Mouse (Mus musculus): ENCODE measurements around the gene Atp6v0b. TPM values are rescaled to one million over a fixed set of nuclear protein-coding genes. Genes with fewer than 3 reads are reported as not detected.

Atp6v0b gene
- polyA plus RNA-seq, 1 experiment from 2014 or later, result 160 TPM

- Histone ChIP-seq H3K4me2 (no peak overlapping the region), H3K4me3 (replicated peaks) (no peak overlapping the region), H3K36me3 (peaks cover 29% of the 10 kb centered on the region), H3K9ac (replicated peaks) (no peak overlapping the region), H3K4me1 (replicated peaks) (peaks cover 31% of the 10 kb centered on the region), H3K9me3 (no peaks in the 10 kb centered on the region), H3K27me3 (no peaks in the 10 kb centered on the region), H3K27ac (no peak overlapping the region)
- WGBS, result 68% methylated on average over 1 of the region's 1 CpGs
- no peak for ATAC-seq (ENCODE audit: insufficient number of reproducible peaks, insufficient read depth, low FRiP score, low TSS enrichment, low read depth)
These were observed 16.7 kb downstream of the Atp6v0b start for GRCm38 (mm10) chr4:117870437-117870836.

DNA sequence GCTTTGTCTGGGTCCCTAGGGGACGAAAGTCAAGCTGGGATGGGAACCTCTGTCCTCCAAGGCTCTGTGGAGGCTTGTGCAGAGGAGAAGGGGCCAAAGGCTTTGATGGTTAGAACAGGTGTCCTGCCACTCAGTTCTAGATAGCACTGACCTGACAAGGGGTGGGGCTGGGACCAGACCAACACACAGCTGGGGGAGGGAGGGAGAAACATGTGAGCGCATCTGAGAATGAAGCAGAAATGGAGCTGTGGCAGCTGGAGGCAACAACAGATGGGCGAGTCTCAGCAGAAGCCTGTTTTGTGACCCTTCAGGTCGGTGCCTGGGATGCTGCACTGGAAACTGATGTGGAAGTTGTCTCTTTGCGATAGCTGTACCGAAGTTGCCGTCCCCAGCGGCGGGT is 17.8 kb downstream of the Atp6v0b start:
- peaks cover 31% of the 10 kb centered on the region for H3K4me1 ChIP-seq (replicated peaks)

DNA sequence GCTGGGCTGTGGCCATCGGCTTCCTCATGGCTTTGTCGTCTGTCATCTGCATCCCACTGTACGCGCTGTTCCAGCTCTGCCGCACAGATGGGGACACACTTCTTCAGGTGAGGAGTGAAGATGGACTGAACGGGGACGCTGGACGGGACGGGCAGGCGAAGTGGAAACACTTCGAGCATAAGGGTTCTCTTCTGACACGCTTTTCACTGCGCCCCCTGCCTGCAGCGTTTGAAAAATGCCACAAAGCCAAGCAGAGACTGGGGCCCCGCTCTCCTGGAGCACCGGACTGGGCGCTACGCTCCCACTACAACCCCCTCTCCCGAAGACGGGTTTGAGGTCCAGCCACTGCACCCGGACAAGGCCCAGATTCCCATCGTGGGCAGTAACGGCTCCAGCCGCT is 19.3 kb downstream of the Atp6v0b start:
- no peaks in the 10 kb centered on the region for H3K9me3 ChIP-seq
- no peak overlapping the region for H3K4me3 ChIP-seq (replicated peaks)
- WGBS, result 13% methylated on average over 24 of the region's 24 CpGs
- H3K9ac ChIP-seq (replicated peaks), result 0 out of 2 replicates have a peak overlapping the region, but pooled peaks have one; percentile 34
- no peaks in the 10 kb centered on the region for H3K27me3 ChIP-seq
- ATAC-seq (ENCODE audit: insufficient number of reproducible peaks, insufficient read depth, low FRiP score, low TSS enrichment, low read depth), result no peak
- H3K4me1 ChIP-seq (replicated peaks), result peaks cover 27% of the 10 kb centered on the region
- no peak overlapping the region for H3K27ac ChIP-seq
- H3K36me3 ChIP-seq, result peaks cover 28% of the 10 kb centered on the region
- peak overlapping the region; percentile 35 for H3K4me2 ChIP-seq

More for the DNA sequence above, 17.8 kb downstream of the Atp6v0b start:
- no peak overlapping the region for H3K27ac ChIP-seq
- H3K4me3 ChIP-seq (replicated peaks), result no peak overlapping the region
- H3K4me2 ChIP-seq, result no peak overlapping the region
- H3K27me3 ChIP-seq, result no peaks in the 10 kb centered on the region
- ATAC-seq (ENCODE audit: insufficient number of reproducible peaks, insufficient read depth, low FRiP score, low TSS enrichment, low read depth), result no peak
- H3K9me3 ChIP-seq, result no peaks in the 10 kb centered on the region
- WGBS, result 66% methylated on average over 9 of the region's 9 CpGs
- H3K9ac ChIP-seq (replicated peaks), result no peak overlapping the region
- peaks cover 27% of the 10 kb centered on the region for H3K36me3 ChIP-seq

DNA sequence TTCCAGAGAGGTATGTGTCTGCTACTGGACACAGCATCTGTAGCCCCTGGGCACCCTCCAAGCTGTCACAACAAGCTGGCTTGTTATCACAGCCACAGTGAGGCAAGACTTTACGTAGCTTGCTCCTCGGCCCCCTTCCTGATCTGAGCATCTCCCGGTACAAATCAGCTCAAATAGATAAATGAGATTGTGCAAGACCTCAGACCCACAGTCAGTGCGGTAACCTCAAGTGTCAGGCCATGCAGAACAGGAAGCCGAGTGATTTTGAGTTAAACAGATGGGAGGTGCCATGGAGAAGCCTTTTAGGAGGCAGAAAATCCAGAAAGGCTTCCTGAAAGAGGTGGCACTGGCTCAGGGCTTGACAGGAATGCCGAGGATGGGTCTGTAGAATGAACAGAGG is 20.1 kb downstream of the Atp6v0b start:
- Histone ChIP-seq H3K4me2 (no peak overlapping the region), H3K9ac (replicated peaks) (no peak overlapping the region; the same call in 1 of the 2 replicates), H3K9me3 (no peaks in the 10 kb centered on the region), H3K27ac (no peak overlapping the region), H3K36me3 (peaks cover 36% of the 10 kb centered on the region), H3K4me3 (replicated peaks) (no peak overlapping the region), H3K27me3 (no peaks in the 10 kb centered on the region), H3K4me1 (replicated peaks) (peaks cover 19% of the 10 kb centered on the region)
- ATAC-seq (ENCODE audit: insufficient number of reproducible peaks, insufficient read depth, low FRiP score, low TSS enrichment, low read depth), result no peak
- WGBS, result 79% methylated on average over 6 of the region's 6 CpGs

DNA sequence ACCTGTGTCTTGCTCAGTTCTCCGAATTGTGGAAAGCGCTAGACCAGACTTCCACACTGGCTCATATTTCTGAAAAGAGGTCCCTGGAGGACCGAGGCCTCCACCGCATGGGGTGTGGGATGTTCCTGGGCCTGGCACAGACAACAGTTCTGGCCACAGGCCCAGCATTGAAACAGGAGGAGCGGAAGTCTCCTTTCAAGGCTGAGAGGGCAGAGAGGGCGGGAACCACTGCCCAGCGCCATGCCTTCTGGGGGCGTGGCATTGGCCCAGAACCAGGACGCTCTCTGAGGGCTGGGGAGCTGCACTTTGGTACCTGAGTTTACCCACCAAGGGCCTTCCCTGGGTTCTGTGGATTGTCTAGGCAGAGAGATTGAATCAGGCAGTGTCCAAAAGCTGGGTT is 21.1 kb downstream of the Atp6v0b start:
- Histone ChIP-seq H3K4me2 (no peak overlapping the region), H3K27me3 (no peaks in the 10 kb centered on the region), H3K4me1 (replicated peaks) (peaks cover 16% of the 10 kb centered on the region), H3K9ac (replicated peaks) (no peak overlapping the region), H3K4me3 (replicated peaks) (no peak overlapping the region), H3K27ac (no peak overlapping the region), H3K36me3 (peaks cover 40% of the 10 kb centered on the region), H3K9me3 (no peaks in the 10 kb centered on the region)
- WGBS, result 59% methylated on average over 9 of the region's 9 CpGs
- ATAC-seq (ENCODE audit: insufficient number of reproducible peaks, insufficient read depth, low FRiP score, low TSS enrichment, low read depth), result no peak

DNA sequence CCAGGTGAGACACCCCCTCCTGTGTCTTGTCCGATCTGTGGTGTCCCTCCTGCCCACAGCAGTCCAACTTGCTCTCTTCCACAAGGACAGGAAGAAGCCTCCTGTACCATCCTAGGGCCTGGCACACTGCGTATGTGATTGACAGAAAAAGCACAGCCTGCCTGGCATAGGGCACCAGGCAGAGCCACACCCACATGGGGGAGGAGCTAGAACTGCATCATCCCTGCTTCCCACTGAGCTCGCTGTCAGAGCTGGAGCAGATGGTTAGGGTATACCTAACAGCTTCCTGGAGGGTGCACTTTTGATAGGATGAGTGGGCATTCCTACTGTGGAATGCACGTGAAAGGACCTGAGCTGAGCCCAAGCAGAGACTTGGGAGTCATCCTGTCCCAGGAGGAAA is 24.3 kb downstream of the Atp6v0b start:
- no peak for ATAC-seq (ENCODE audit: insufficient number of reproducible peaks, insufficient read depth, low FRiP score, low TSS enrichment, low read depth)
- H3K9ac ChIP-seq (replicated peaks), result no peak overlapping the region
- no peak overlapping the region for H3K27ac ChIP-seq
- no peaks in the 10 kb centered on the region for H3K27me3 ChIP-seq
- peaks cover 10% of the 10 kb centered on the region for H3K4me1 ChIP-seq (replicated peaks)
- no peaks in the 10 kb centered on the region for H3K9me3 ChIP-seq
- H3K4me2 ChIP-seq, result no peak overlapping the region
- WGBS, result 39% methylated on average over 4 of the region's 4 CpGs
- peaks cover 36% of the 10 kb centered on the region for H3K36me3 ChIP-seq
- no peak overlapping the region for H3K4me3 ChIP-seq (replicated peaks)

DNA sequence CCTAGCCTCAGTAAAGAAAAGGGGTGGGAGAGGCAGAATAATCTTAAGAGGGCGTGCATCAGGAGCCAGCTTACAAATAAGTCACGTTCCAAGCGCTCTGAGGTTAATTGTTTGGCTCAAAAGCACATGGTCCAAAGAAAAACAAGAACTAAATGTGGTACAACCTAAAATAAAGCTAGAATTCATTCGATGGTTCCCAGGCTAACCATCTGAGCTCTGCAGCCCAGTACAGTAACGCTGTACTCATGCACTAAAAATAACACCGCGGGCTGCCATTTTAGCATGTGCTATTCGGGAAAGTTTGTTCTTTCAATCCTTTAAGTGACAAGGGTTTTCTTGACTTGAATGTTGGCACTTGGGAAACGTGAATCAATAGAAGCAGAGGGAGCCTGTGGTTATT is 26.6 kb downstream of the Atp6v0b start:
- Histone ChIP-seq H3K4me1 (replicated peaks) (peaks cover 4% of the 10 kb centered on the region; the same call in 1 of the 2 replicates), H3K4me2 (no peak overlapping the region), H3K4me3 (replicated peaks) (no peak overlapping the region), H3K27me3 (no peaks in the 10 kb centered on the region), H3K36me3 (peaks cover 56% of the 10 kb centered on the region), H3K27ac (no peak overlapping the region), H3K9ac (replicated peaks) (no peak overlapping the region), H3K9me3 (no peaks in the 10 kb centered on the region)
- ATAC-seq (ENCODE audit: insufficient number of reproducible peaks, insufficient read depth, low FRiP score, low TSS enrichment, low read depth), result no peak
- WGBS, result 88% methylated on average over 9 of the region's 9 CpGs

DNA sequence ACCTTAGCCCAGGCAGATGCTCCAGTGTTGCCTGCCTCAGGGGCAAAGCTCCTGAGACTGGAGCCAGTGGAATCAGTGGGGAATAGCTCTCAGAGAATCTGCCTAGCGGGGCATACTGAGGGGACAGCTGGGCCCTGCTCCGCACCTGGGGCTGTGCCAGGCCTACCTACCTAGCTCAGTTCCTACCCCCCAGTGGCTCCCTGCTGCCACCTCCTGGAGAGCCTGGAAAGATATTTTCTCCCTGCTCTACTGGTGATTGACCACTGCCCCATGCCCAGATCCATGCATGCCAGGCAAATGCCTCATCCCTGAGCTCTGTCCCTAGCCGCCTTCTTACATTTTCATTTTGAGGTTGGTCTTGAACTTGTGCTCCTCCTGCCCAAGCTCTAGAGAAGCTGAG is 28.3 kb downstream of the Atp6v0b start:
- no peak overlapping the region for H3K9ac ChIP-seq (replicated peaks)
- ATAC-seq (ENCODE audit: insufficient number of reproducible peaks, insufficient read depth, low FRiP score, low TSS enrichment, low read depth), result no peak
- H3K9me3 ChIP-seq, result no peaks in the 10 kb centered on the region
- peaks cover 9% of the 10 kb centered on the region for H3K4me1 ChIP-seq (replicated peaks)
- H3K4me3 ChIP-seq (replicated peaks), result no peak overlapping the region
- H3K36me3 ChIP-seq, result peaks cover 42% of the 10 kb centered on the region
- WGBS, result 55% methylated on average over 3 of the region's 3 CpGs
- H3K27ac ChIP-seq, result no peak overlapping the region
- no peaks in the 10 kb centered on the region for H3K27me3 ChIP-seq
- H3K4me2 ChIP-seq, result no peak overlapping the region

- no peak overlapping the region for H3K4me3 ChIP-seq (replicated peaks)
- 84% methylated on average over 9 of the region's 9 CpGs for WGBS
These were observed 32.0 kb downstream of the Atp6v0b start for GRCm38 (mm10) chr4:117855146-117855545.

DNA sequence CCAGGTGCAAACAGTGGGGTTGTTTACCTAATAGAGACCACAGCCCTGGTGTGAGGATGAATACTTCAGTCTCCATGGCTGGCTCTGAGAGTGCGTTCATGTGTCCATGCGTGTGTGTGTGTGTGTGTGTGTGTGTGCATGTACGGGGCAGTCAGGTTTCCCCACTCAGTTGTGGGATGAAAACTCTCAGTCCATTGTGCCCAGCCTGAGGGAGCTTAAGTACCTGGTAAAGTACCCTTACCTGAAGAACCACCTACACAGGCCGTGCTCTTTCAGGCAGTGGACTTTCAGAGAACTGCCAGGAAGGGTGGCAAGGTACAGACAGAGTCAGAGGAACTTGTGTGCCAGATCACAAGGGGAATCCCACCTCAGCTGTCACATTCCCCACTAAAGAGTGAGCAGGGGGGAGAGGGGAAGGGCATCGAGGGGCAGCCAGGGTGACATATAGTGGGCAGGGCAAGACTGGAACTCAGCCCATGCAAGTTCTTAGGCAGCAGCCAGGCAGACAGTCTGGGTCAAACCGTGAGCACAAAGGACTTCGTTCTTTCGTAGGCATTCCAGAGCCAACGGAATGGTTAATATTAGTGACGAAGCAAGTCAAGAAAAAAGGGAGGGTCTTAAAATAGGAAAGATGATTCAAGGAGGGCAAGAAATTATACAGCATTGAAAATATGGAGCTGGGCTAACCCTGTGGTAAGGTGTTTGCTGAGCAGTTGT is 34.8 kb downstream of the Atp6v0b start:
- no peaks in the 10 kb centered on the region for H3K27me3 ChIP-seq
- no peak overlapping the region for H3K27ac ChIP-seq
- no peaks in the 10 kb centered on the region for H3K9me3 ChIP-seq
- H3K4me2 ChIP-seq, result no peak overlapping the region
- no peak for ATAC-seq (ENCODE audit: insufficient number of reproducible peaks, insufficient read depth, low FRiP score, low TSS enrichment, low read depth)
- H3K4me3 ChIP-seq (replicated peaks), result no peak overlapping the region
- H3K36me3 ChIP-seq, result peaks cover 25% of the 10 kb centered on the region
- peaks cover 12% of the 10 kb centered on the region for H3K4me1 ChIP-seq (replicated peaks)
- 88% methylated on average over 10 of the region's 10 CpGs for WGBS
- no peak overlapping the region for H3K9ac ChIP-seq (replicated peaks)

More at GRCm38 (mm10) chr4:117855146-117855545, 32.0 kb downstream of the Atp6v0b start:
- no peaks in the 10 kb centered on the region for H3K9me3 ChIP-seq
- H3K4me2 ChIP-seq, result no peak overlapping the region
- peaks cover 9% of the 10 kb centered on the region for H3K4me1 ChIP-seq (replicated peaks)
- no peak for ATAC-seq (ENCODE audit: insufficient number of reproducible peaks, insufficient read depth, low FRiP score, low TSS enrichment, low read depth)
- H3K27ac ChIP-seq, result no peak overlapping the region
- H3K9ac ChIP-seq (replicated peaks), result no peak overlapping the region
- no peaks in the 10 kb centered on the region for H3K27me3 ChIP-seq
- H3K36me3 ChIP-seq, result peaks cover 24% of the 10 kb centered on the region

GRCm38 (mm10) chr4:117850871-117851270 is 36.3 kb downstream of the Atp6v0b start:
- H3K4me3 ChIP-seq (replicated peaks), result no peak overlapping the region
- H3K27ac ChIP-seq, result no peak overlapping the region
- ATAC-seq (ENCODE audit: insufficient number of reproducible peaks, insufficient read depth, low FRiP score, low TSS enrichment, low read depth), result no peak
- H3K4me1 ChIP-seq (replicated peaks), result peaks cover 20% of the 10 kb centered on the region
- no peak overlapping the region; the same call in 1 of the 2 replicates for H3K9ac ChIP-seq (replicated peaks)
- no peaks in the 10 kb centered on the region for H3K9me3 ChIP-seq
- H3K4me2 ChIP-seq, result no peak overlapping the region
- H3K36me3 ChIP-seq, result peaks cover 20% of the 10 kb centered on the region
- H3K27me3 ChIP-seq, result no peaks in the 10 kb centered on the region
- WGBS, result 79% methylated on average over 7 of the region's 7 CpGs

DNA sequence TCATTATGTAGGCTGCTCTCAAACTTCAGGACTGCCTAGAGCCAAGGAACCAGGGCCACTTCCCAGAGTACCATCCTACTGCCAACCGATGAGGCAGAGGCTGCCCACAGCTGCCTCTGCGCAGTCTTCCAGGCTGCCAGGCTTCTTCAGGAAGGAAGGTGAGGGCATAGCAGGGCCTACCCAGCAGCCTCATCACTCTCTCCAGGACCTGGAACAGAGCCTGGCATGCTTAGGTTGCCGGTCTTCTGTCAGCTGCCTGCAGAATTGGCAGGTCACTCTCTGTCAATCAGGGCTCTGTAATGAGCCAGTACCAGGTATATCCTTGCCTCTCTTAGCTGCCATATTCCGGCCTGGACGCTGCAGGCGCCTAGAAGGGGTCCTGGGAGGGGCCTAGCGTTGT is 37.0 kb downstream of the Atp6v0b start:
- Histone ChIP-seq H3K9ac (replicated peaks) (no peak overlapping the region; the same call in 1 of the 2 replicates), H3K27ac (no peak overlapping the region), H3K4me1 (replicated peaks) (peaks cover 14% of the 10 kb centered on the region), H3K9me3 (no peaks in the 10 kb centered on the region), H3K4me3 (replicated peaks) (no peak overlapping the region), H3K4me2 (no peak overlapping the region), H3K36me3 (peaks cover 22% of the 10 kb centered on the region), H3K27me3 (no peaks in the 10 kb centered on the region)
- no peak for ATAC-seq (ENCODE audit: insufficient number of reproducible peaks, insufficient read depth, low FRiP score, low TSS enrichment, low read depth)
- whole genome bisulfite sequencing, result 79% methylated on average over 7 of the region's 7 CpGs

All from limb, embryonic 12.5 days (tissue).